Mouse (Mus musculus): ENCODE data around the gene Ccdc138.

Gene Ccdc138

DNA sequence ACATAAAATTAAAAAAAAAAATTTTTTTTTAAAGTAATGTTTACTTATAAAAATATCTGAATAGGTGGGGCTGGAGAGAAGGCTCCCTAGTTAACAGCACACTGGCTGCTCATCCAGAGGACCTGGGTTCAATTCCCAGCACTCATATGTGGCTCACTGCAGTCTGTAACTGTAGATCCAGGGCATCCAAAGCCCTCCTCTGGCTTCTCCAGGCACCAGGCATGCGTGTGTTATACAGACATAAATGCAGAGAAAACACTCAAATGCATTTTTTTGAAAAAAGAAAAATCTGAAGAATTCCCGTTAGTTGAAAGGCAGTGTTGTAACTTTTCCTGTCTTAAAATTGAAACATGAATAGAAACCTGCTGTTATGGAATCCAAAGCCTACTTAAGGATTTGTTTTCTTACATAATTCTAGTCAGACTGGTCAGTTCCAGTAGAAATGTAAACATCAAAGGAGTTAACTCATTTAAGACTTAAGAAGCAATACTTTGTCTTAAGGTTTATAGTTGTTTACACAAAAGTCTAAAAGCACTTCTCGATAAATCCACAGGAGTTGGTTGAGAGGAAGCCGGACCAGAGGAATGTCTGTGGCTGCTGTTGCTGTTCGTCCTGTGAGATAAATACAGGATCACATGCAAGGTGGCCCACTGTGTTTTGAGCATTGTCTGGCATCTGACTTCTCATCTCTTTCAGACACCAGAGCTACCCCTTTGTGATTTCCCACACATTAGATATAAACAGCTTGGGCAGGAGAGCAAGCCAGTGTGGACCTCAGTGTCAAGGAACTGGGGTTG is 87.9 kb downstream of the Ccdc138 start:
- DNase-seq = no peak

DNA sequence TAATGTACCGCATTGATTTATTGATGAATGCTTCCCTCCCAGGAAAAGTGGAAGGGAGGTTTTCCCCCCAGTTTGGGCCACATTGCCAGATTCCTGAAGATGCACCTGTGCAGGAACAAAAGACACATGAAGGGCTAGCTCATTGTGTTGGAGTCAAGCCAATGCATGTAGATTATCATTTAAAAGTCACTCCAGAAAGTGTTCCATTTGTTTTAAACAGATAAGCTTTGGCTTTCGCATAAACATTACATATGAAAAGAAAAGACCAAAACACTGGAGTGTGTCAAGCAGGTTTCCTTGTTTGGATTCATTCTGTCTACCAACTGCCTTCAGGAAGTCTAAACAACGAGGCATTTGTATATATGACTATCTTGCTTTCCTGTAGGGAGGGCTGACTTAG is 96.7 kb downstream of the Ccdc138 start:
- DNase-seq = no peak

DNA sequence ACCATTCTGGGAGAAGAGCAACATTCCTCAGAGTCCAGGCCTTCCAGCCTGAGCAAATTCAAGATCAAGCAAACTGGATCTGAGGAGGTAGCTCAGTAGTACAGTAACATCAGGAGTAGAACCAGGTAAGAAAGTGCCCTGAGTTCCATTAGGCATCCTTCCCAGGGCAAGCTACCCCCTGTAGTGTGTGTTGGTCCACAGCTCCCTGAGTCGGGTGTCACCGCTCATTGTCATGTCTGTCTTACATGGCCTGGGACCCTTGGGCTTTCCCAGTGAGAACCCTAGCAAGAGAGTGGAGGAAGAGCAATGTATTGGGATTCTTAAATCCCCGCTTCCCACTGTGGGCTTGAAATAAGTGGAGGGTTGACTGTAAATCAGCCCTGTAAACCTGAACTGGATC is 97.4 kb downstream of the Ccdc138 start:
- no peak for DNase-seq

DNA sequence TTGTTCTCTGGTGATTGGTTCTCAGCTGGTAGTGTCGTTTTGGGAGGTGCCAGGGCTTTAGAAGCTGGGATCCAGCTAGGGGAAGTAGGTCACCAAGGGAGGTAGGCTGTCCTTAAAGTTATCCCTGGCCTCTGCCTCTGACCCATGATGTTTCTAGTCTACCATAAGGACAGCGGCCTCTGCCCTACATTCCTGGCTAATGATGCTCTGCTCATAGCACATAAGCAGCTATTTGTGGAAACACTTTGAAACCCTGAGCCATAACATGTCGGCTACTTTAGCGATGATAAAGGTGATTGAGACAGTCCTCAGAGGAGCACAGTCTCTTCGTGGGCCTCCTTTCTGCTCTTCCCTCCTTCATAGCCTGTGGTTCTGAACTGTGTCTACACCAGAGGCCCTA is 98.1 kb downstream of the Ccdc138 start:
- no peak for DNase-seq

DNA sequence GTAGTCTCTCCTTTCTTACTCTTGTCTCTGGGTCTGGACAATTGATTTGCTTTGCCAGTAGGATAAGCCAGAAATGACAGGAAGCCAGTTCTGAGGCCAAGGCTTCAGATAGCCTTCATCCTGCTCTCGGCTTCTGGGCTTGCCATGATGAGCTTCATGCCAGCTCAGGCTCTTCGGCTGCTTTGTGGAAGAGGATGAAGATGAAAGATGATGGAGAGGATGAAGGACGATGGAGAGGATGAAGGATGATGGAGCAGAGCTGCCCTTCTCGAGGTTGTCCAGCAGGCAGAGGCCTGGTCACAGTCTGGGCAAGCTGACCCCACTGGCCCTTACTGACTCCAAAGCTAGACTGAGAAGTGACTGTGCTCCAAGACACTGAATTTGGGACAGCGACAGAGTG is 102.4 kb downstream of the Ccdc138 start:
- DNase-seq = no peak

DNA sequence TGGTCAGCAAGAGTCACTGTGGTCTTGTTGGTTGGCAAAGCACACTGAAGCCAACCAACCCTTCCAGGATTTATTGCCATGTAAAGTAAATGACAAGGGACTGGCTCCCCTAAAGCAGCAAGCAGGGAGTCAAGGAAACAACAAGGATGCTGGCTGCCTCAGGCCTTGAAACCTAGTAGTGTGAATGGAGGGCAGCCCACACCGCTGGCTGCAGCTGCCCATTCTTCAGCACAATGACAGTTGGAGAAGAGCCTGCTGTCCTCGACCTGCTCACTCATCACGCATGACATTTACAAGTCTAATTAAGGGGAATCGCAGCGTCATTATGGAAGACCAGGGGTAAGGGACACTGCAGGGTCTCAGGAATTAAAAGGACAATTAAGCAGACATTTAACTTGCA is 103.2 kb downstream of the Ccdc138 start:
- no peak for DNase-seq

DNA sequence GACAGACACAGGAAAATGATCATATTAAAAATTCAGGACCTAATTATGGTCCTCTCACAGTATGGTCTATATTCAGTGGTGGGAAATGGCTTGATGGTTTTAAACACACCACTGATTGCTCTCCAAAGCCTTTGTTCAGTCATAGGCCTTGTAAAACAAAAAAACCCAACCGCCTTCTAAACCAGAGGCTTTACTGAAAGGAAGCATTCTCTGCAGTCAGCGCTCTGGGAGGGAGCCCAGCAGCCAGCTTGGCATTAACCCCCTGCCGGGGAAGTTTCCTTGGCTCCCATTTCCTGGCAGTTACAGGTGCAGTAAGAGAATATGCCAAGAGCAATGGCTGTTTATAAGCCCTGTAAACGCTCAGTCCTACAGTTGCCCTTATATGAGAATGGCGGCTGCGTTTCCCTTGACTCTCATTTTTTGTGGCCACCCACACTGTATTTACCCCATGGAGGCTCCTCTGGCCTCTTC is 103.7 kb downstream of the Ccdc138 start:
- DNase-seq = no peak

DNA sequence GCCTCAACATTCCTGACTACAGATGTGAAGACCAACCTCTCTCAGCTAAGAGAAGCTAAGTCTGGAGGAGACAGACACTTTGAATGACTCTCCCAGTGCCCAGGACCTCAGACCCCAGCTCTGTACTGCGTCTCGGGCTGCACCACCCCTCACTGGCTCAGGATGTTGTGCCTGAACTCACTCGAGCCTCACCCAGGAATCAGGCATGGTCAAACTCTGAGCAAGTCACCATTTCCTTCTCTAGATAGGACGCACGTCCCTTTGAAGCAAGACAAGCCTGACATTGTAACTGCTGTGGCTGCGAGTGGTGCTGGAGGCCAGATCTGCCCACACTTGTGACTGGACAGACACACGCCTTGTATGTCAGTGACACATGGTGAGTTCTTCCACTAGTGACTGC is 104.2 kb downstream of the Ccdc138 start:
- no peak for DNase-seq

DNA sequence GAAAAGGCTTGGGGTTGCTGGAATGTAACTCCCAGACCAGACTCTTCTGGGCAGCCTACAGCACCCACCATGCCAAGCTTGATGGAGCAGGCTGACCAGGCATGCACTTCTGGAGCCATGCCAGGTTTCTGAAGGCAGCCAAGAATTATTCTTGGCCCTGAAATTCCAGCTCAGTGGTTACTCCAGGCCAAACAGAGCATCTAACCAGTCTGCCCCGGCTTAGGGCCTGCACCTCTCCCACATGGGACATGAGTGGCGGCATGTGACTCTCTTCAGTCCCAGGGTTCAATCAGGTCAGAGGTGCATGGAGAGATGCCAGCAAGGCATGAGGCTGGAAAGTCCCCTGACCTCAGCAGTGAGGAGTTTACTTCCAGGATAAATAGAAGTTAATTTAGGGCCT is 107.0 kb downstream of the Ccdc138 start:
- peak; percentile 95 to 98 for DNase-seq

DNA sequence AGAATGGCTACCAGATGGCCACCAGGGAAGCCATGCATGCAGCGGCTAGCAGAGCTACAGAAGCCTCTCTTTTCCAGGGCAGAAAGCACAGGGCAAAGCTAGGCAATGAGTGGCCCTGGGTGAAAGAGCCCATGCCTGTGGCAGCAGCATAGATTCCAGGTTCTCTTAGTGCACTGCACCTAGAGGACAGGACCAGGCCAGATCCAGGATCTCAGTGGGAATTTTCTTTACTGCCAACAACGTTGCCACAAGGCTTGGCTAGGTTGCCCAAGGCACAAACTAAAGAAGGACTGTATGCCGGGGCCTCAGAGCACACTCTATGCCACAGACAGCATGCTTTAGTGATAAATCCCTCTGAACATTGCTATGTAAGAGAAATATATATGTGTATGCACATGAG is 108.6 kb downstream of the Ccdc138 start:
- no peak for DNase-seq

DNA sequence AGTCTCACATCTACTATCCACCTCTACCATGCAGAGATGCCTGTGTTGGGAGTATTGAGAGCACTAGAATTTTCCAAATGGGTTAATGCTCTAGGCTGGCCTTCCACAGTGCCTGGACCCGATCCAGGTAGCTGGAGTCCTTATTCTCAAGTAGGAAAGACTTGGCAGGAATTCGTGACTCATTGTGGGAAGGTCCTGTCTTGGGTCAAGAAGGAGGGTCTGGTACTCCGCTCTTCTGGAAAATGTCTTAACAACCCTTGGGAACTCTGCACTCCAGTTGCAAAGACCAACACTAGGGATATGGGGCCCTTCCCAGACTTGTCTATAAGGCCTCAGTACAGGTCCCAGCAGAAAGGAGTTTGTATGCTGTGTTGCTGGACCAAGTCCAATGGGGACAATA is 111.1 kb downstream of the Ccdc138 start:
- DNase-seq = peak in 1 of 2 experiments; percentile 24

DNA sequence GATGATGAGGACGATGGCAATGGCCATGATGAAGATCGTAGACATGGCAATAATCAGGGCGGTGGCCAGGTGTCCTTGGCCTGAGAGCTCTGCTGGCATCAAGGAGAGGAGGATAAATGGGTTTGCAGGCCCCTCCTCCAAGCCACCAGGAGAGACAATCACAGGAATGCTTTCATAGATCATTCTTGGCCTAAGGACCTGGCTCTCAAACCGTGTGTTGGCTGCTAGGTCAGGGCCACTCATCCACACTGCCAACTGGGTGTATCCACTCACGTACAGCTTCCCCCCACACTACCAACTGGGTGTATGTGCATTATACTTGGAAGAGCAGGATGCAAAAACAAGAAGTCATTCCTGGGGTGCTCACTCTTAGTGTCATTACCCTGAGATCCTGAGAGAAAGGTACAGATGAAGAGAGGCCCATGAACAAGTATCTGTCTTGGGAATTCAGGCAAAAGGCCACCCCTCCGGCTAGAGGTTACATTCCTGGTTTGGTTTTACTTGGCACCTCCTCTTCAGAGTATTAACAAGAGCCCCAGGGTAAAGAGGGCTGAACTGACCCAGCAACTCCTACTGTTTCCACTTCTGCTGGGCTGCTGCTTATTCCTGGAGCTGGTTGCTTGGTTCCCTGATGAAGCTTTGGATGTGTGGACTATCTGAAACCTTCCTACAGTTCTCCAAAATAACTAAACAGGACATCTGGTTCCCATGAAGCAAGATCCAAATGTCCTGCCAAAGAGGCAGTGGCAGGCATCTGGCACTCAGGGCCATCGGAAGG is 112.9 kb downstream of the Ccdc138 start:
- peak; percentile 18 to 49 for DNase-seq

DNA sequence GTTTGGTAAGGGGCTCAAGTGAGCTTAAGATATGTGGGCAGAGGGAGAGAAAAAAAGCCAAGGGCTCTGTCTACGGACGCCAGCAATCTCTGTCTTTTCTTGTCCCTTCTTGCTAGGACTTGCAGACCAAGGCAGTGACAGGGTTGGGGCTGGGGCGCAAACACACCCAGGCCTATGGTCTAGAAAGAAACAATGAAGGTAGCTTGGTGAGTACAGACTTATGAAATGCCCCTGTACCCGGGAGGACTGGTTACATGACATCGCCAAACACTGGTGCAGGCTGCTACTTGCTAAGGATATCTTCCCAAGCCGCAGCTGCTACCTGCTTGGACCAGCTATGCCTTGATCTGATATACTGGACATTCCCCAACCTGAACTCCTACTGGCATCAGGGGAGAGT is 116.9 kb downstream of the Ccdc138 start:
- DNase-seq = no peak

DNA sequence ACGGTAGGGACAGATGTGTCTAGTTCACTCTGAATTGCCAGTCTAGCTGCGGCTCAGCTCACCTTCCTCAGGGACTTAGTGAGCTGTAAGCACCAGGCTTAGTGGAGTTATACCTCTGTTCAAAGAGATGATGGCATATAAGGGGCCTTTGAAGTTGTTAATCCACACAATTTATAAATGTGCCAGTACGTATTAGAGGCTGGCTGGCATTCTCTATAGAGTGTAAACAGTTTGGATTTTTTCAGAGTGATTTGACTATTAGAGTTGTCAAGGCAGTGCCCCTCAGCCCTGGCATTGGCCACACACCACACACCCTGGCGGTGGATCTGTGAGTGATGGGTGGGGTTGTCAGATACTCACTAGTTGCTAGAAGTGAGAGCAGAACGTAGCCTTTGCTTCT is 118.8 kb downstream of the Ccdc138 start:
- no peak for DNase-seq

DNA sequence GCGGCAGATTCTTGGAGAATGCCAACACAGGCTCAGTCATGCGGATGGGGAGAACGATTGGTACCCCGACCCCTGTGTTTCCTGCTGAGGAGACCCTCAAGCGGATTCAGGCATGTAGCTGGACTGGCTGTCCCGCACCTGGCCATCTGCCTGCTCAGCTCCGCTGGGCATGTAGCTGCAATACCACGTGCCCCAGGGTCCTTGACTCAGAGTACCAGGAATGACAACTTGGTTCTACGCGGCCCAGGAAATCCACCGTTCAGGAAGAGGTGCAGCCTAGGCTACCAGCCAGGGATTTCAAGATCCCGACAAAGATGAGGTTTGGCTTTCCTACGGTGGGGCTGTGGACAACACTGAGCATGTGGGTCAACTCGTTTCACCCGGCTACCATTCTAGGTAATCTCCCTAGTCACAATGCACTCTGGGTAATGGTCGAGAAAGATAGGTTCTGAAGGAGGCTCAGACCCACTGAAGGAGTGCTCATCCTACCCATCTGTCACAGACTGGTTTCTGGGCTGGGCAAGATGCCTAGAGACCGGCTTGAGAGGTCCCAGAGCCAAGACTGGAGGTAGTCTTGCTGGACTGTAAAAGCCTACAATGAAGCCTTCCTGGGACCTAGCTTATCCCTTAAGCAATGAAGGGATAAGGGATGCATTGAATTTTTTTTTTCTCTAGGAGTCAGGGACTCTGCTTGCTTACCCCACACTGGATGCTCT is 120.9 kb downstream of the Ccdc138 start:
- no peak for DNase-seq

DNA sequence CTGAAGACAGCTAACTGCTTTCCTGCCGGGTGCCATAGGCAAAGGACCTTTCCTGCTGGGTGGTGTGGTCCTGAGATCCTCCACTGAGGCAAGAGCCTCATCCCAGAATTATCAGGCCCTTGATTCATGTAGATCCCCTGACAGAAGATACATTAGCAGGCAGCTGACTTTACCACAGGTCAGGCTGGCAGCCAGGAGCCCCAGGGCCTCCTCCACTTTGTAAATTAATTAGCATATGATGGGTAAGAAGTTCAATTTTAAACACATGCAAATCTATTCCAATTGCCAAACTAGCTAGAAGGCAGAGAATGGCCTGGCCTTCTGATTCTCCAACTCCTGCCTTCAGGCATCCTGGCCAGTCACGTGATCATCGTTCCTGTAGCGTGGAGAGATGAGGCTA is 121.5 kb downstream of the Ccdc138 start:
- no peak for DNase-seq

DNA sequence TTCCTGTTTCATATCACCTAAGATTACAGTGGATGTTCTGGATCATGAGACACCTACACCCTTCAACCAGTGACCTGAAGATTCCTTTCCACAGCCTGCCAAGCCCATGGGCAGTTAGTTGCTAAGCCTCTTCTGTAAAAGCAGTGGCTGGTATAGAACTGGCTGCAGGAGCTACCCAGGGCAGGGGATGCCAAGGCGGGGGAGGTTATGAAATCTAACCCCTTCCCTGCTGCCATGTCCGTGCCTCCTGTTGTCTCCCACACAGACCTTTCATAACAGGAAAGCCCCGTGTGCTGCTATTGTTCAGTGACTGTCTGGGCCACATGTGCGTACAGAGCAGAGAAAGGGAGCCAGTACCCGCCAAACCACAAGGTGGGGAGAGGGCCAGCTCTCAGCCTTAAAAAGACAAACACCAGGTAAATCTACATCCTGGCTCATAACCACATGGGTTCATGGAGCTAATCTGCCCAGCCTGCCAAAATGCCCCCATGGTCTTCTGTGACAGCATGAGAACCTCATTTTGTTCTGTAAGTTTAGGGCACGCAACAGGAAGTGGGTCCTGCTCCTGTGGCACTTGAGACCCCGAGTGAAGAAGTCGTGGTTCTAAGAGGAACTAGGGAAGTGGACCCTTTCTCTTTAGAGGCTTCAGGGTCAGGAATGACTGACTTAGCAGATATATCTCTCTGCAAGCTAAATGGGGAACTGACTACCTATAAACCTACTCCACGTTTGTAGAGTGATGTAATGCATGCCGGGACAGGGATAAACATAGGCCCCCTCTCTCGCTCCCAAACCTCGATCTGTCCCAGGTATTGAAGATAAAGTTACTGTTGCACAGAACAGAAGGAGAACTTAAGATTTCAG is 127.3 kb downstream of the Ccdc138 start:
- DNase-seq = no peak
